Mouse (Mus musculus) left cerebral cortex, adult 2 months (tissue): ENCODE measurements around the gene Mybph. TPM values are rescaled to one million over a fixed set of nuclear protein-coding genes. Genes with fewer than 3 reads are reported as not detected.

Experiments
- DNase-seq, 2 experiments: peaks; one replicate each; pipeline ENCODE4 v3.0.0; 2021 to 2022; ENCODE audit warnings: low spot score in 2 of 2, mixed read lengths in 1 of 2; ENCODE audit errors: extremely low spot score in 1 of 2
- H3K27ac ChIP-seq: fragments of 200-600 bp; 2 replicates; pipeline ENCODE4 v1.8.1; 2022
- H3K4me3 ChIP-seq: fragments of 200-600 bp; 2 replicates; pipeline ENCODE4 v1.8.1; 2022
- CTCF ChIP-seq: fragments of 200-600 bp; IDR thresholded peaks from 2 replicates; pipeline ENCODE4 v1.8.1; 2022; ENCODE audit warnings: antibody characterized with exemption, mild to moderate bottlenecking, moderate library complexity
- intact Hi-C: fragments of 180-260 bp; cut with DNase I; formaldehyde crosslinking; loops from one replicate; pipeline ENCODE4 v1.15.1; 2025
- total RNA-seq, 2 experiments: library from RNA; stranded (reverse); gene quantifications; 2 replicates each; pipeline ENCODE4 v1.2.3; 2021

The Mybph gene
- total RNA-seq, 2 experiments from 2014 or later = 0.25 TPM; not detected in 1

GRCm38 (mm10) chr1:134191192-134191591 lies 2.1 kb upstream of the Mybph start:
- intact Hi-C loops = no loop called here
- H3K27ac ChIP-seq = no peak overlapping the region
- no peak for TF ChIP-seq CTCF
- DNase-seq = no peak
- H3K4me3 ChIP-seq = no peak overlapping the region

GRCm38 (mm10) chr1:134192024-134192423 lies 1.2 kb upstream of the Mybph start:
- no peak for DNase-seq
- TF ChIP-seq CTCF = no peak
- intact Hi-C loops = no loop called here

GRCm38 (mm10) chr1:134193674-134194197 lies 488 bp downstream of the Mybph start:
- no peak for TF ChIP-seq CTCF

More at GRCm38 (mm10) chr1:134192024-134192423, 1.2 kb upstream of the Mybph start:
- Histone ChIP-seq H3K27ac (no peak overlapping the region; the same call in 1 of the 2 replicates), H3K4me3 (no peak overlapping the region)

GRCm38 (mm10) chr1:134194298-134195022 lies 1.2 kb downstream of the Mybph start:
- peak overlapping the region; percentile 74; the same call in 1 of the 2 replicates for H3K27ac ChIP-seq
- no peak overlapping the region for H3K4me3 ChIP-seq
- DNase-seq = no peak
- intact Hi-C loops = no loop called here
- TF ChIP-seq CTCF = no peak

More at GRCm38 (mm10) chr1:134193674-134194197, 488 bp downstream of the Mybph start:
- intact Hi-C loops = no loop called here
- no peak overlapping the region for H3K4me3 ChIP-seq
- no peak for DNase-seq
- H3K27ac ChIP-seq = no peak overlapping the region

GRCm38 (mm10) chr1:134195117-134195516 lies 1.9 kb downstream of the Mybph start:
- Histone ChIP-seq H3K27ac (peak overlapping the region; percentile 74; the same call in 1 of the 2 replicates), H3K4me3 (no peak overlapping the region)
- DNase-seq = no peak
- TF ChIP-seq CTCF = no peak; the same call in 1 of the 2 replicates
- intact Hi-C loops = no loop called here

GRCm38 (mm10) chr1:134195571-134195970 lies 2.3 kb downstream of the Mybph start:
- no peak; the same call in 1 of the 2 replicates for TF ChIP-seq CTCF
- intact Hi-C loops = no loop called here
- DNase-seq = no peak
- Histone ChIP-seq H3K27ac (peak overlapping the region; percentile 74), H3K4me3 (no peak overlapping the region)

GRCm38 (mm10) chr1:134195979-134196378 lies 2.7 kb downstream of the Mybph start:
- no peak for TF ChIP-seq CTCF
- Histone ChIP-seq H3K4me3 (no peak overlapping the region), H3K27ac (peak overlapping the region; percentile 74)
- DNase-seq = no peak
- intact Hi-C loops = loop anchor here (2.0 kb wide), 2 partner anchors 43 to 45 kb away; no protein-coding TSS in a partner anchor

GRCm38 (mm10) chr1:134196386-134196785 lies 3.1 kb downstream of the Mybph start:
- intact Hi-C loops = loop anchor here (2.0 kb wide), 2 partner anchors 44 kb away; no protein-coding TSS in a partner anchor
- Histone ChIP-seq H3K4me3 (no peak overlapping the region), H3K27ac (peak overlapping the region; percentile 74; the same call in 1 of the 2 replicates)
- DNase-seq = peak; percentile 78 to 79
- peak; percentile 88 for TF ChIP-seq CTCF

- no peak for DNase-seq
- intact Hi-C loops = loop anchor here (2.0 kb wide), 2 partner anchors 43 to 45 kb away; no protein-coding TSS in a partner anchor
- Histone ChIP-seq H3K4me3 (no peak overlapping the region), H3K27ac (no peak overlapping the region)
- no peak; the same call in 1 of the 2 replicates for TF ChIP-seq CTCF
These were observed 4.2 kb downstream of the Mybph start for GRCm38 (mm10) chr1:134197325-134197982.

- no peak for TF ChIP-seq CTCF
- Histone ChIP-seq H3K27ac (peak overlapping the region; percentile 42; the same call in 1 of the 2 replicates), H3K4me3 (no peak overlapping the region)
- intact Hi-C loops = no loop called here
- DNase-seq = no peak
These were observed 5.1 kb downstream of the Mybph start for GRCm38 (mm10) chr1:134198197-134198995.

- Histone ChIP-seq H3K4me3 (no peak overlapping the region), H3K27ac (peak overlapping the region; percentile 80)
- DNase-seq = no peak
- intact Hi-C loops = no loop called here
- TF ChIP-seq CTCF = no peak
These were observed 7.2 kb downstream of the Mybph start for GRCm38 (mm10) chr1:134200481-134200880.
